Mouse (Mus musculus): ENCODE results near the gene H2-Eb1. TPM values are rescaled to one million over a fixed set of nuclear protein-coding genes. Genes with fewer than 3 reads are reported as not detected.
"Not testable (repeated sequence)": the region's sequence is repeated elsewhere in the genome, so short reads cannot be mapped to it uniquely, and the experiment has no call there.

Gene H2-Eb1
- total RNA-seq, 2 experiments from 2014 or later: 8.4 to 80.5 TPM

DNA sequence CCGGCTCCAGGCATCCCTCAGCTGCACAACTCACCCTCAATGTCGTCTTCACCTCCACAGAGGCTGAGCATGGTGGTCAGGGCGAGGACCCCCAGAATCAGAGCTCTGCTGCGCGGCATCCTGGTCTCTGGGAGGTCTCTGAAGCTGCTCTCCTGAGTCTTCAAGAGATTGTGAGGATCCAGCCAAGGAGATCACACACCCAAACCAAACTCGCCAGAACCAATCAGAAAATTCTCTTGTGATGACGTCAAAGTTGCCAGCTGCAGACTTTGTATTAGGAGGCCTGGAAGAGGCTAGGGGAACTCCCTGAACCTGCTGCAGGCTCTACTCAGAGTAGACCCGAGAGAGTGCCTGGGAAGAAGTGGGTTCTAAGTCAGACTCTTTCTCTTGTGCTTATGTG is 18.0 kb upstream of the H2-Eb1 start, which contains the start of gene H2-Aa:
H2-Aa (minus strand) TSS at position 176 of the 400 bp plus-strand sequence.
- no peak for ATAC-seq (replicated peaks; ENCODE audit: low FRiP score, poor library complexity, severe bottlenecking)

DNA sequence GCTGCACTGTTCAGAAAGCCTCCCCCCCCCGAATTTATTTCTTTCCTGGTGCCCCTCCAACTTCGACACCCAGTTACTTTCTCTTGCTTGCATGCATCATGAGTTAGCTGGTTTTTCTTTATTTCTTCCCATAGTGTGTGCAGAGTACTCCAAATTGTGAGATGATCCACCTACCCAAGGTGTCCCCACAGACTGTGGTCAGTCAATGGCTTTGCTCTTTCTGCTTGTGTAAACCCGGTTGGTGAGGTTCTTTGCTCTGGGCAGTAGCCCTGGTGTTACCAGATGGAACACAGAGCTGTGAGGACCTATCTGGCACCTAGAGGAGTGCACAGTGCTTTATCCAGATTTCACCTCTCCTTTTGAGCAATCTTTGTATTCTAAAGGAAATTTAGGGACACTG is 17.5 kb upstream of the H2-Eb1 start:
- no peak for ATAC-seq (replicated peaks; ENCODE audit: low FRiP score, poor library complexity, severe bottlenecking)

DNA sequence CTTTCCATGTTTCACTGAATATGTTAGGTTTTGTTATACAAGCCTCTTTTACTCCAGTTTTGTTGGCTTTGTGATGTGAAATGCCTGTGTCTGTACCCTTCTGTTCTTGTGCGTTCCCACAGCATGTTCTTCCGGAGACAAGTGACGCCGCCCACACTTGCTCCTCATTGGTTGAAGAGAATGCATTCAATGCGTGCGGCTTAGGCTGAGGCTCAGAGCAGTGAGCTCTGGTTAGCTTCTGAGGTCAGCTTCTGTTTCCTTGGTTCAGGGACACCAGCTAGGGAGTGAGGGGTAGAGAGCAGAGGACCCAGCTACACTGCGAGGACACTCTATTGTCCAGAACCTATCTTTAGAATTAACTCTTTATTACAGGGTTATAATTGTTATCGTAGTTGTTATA is 14.1 kb upstream of the H2-Eb1 start:
- ATAC-seq (replicated peaks; ENCODE audit: low FRiP score, poor library complexity, severe bottlenecking): no peak

DNA sequence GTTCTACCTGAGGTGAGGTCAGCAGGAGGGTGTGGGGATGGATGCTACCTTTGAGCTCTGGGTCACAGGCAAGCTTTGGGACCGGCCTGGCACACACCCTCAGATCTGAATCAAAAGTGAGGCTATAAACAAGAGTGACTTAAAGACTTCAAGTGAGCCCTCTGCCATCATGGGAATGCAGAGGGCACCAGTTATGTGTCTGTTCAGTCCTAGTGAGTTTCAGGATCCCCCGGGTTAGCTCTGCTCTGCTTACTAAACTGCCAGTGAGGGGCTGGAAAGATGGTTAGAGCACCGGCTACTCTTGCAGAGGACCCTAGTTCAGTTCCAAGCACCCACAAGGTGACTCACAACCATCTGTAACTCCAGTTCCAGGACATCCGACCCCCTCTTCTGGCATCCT is 13.1 kb upstream of the H2-Eb1 start:
- no peak for ATAC-seq (replicated peaks; ENCODE audit: low FRiP score, poor library complexity, severe bottlenecking)

DNA sequence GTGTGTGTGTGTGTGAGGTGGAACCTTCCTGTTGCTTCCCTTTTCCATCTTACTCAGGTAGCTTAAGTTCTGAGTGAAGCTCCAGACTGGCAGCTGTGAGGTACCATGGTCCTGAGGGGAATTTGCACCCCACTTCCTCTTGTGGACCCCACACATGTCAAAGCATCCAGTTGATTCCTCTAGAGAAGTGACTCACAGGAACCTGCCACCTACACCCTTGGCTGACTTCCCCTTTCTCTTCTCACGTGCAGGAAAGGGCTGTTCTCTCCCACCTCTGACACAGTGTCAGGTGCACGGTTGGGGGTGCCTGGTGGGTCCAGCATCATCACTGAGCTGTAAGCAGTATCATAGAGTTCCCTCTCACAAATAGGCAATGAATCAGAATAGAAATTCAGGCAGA is 12.1 kb upstream of the H2-Eb1 start:
- no peak for ATAC-seq (replicated peaks; ENCODE audit: low FRiP score, poor library complexity, severe bottlenecking)

DNA sequence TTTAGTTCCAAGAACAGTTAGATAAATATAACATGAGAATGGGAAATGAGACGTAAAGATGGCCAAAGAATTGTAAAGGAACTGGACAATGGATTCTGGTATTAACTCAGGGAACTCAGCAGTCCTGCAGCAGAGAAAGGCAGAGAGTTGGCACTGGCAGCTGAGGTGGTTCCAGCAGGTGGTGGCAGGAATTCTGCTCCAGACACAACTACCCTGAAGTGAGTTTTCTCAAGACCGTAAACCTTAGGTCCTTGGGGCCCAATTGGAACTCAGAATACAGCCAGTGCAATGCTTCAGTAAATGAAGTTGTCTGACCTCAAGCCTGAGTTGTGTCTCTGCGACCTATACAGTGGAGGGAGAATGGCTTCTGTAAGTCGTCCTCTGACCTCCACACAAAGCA is 11.4 kb upstream of the H2-Eb1 start:
- no peak for ATAC-seq (replicated peaks; ENCODE audit: low FRiP score, poor library complexity, severe bottlenecking)

DNA sequence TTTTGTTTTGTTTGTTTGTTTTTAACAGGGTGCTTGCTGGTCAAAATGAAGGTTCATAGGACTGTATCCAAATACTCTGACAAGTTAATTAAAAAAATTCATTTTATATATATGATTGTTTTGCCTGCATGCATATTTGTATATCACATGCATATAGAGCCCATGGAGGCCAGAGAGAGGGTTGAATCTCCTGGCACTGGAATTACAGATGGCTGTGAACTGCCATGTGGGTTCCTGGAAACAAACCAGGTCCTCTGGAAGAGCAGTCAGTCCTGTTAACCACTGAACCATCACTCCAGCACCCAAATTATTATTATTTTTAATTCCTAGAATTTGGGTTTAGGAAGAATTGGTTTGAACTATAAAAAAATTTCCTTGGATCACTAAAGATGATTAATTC is 10.4 kb upstream of the H2-Eb1 start:
- no peak for ATAC-seq (replicated peaks; ENCODE audit: low FRiP score, poor library complexity, severe bottlenecking)

DNA sequence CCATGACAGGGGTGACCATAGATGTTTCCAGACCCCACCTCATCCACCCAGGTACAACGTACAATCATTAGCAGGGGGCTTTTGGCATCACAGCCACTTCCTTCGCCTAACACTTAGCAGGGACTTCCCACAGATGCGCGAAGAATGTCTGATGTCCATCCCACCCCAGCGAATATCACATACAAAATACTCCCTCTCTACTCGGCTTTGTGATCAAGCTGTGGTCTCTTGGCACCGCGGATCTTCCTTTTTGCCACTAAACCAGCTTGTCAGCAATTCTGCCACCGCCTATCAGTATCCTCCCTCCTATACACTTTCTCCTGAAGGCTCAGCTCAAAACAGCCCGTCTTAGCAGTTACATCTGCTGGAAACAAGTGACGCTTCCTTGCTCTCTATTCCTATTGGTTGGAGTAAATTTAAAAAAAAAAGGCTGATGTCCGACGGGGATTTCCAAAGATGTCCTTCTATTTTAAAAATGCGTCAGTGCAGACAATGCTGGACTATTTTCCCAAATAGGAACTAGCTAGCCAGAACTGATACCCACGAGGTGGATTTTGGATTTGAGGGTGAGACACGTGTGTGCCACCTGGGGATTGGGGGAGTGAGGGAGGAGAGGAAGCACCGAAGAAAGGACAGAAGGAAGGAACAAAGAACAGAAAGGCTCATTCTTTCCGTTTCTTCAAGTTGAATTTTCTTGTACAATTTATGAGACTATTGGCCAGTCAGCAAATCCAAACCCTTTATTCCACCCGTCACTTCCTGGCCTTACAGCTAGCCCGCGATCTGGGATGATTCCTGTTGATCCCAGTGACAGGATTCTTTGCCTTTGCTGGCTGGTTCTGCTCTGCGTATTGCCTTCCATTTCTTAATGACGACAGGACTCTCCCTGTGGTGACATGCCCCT is 9.5 kb upstream of the H2-Eb1 start:
- no peak for ATAC-seq (replicated peaks; ENCODE audit: low FRiP score, poor library complexity, severe bottlenecking)

DNA sequence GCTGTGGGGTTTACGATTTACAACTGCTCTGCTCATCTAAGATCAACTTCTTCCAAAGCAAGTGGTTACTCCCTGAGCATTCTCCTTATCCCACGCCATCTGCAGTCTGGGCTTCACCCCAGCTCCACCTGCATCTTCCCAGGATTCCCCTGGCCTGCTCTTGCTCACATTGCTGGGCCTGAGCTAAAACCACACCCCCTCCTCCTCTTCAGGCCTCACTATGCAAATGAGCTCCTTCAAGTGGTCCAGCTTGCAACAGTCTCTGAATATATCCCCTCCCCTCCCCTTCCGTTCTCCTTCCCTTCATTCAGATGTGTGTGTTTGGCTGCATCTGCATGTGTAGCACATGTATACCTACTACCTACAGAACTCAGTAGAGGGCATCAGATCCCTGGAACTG is 6.3 kb upstream of the H2-Eb1 start:
- ATAC-seq (replicated peaks; ENCODE audit: low FRiP score, poor library complexity, severe bottlenecking): no peak

DNA sequence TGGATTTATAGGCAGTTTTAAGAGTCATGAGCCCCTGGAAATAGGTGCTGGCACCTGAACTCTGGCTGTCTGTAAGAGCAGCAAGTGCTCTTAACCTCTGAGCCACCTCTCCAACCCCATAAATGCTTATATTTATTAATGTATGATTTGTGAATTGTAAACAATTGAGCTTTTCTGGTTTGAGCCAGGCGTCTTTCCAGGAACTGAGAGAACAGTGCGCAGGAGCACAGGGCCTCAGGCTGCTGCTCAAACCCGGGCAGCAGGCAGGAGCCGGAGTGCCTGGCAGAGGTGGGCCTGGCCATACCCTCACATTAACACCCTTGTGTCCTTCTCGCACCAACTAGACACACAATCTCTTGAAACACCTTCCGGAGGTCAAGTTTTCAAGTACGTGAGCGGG is 5.6 kb upstream of the H2-Eb1 start:
- no peak for ATAC-seq (replicated peaks; ENCODE audit: low FRiP score, poor library complexity, severe bottlenecking)

DNA sequence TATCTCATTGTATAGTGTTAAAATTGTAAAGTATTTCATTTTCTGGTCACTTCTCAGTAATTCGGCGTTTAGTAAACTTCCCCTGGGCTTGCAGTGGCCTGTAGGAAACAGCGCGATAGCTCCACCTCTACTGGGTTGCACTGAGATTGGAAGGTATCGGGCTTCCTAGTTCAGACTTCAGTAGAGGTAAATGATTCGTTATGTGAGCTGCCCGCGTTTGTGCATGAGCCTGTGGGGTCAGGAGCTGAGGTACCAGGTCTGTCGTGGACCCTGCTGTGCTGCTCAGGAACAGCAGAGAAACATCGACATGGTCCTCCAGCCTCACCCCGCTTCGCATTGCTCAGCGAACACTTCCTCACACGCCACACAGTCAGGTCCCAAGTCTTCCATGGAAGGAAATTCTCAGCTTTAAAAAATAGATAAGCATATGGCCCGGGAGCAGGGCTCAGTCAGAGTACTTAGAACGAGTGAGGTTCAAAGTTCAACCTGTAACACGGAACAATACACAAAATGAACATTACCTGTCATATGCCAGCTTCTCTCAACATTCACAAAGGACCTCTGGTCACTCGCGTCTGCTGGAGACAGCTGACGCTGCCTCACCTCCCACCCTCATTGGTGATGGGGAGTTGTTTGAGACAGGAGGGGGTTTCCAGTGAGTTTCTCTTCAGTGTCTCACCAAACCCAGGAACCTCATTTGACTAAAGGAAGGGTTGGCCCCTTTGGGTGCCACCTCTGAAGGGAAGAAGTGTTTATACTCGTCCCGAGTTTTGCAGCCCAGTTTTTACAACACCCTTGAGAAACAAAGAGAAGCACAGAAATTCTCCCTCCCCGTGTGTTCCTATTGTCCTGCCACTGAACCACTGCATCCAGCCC is 4.7 kb upstream of the H2-Eb1 start:
- ATAC-seq (replicated peaks; ENCODE audit: low FRiP score, poor library complexity, severe bottlenecking): no peak

DNA sequence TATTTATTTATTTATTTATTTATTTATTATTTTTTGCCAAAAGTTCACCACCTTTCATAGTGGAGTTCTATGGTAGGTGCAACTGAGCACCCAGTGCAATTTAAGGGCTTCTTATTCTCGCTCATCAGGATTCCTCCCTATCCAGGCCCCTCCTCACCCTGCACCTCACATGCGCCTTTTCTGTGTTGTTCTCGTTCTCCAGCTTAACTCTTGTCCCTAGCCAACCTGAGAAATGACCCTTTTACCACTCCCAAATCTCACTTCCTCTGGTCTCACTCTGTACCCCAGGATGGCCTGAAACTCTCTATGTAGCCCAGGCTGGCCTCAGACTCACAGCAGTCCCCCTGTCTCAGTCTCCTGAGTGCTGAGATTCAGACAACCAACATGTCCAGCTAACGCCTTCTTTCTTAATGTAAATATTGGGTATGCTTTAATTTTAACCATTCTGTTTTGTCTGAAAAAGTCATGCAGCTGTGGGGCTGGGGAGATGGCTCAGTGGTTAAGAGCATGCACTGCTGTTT is 3.9 kb upstream of the H2-Eb1 start:
- no peak for ATAC-seq (replicated peaks; ENCODE audit: low FRiP score, poor library complexity, severe bottlenecking)

DNA sequence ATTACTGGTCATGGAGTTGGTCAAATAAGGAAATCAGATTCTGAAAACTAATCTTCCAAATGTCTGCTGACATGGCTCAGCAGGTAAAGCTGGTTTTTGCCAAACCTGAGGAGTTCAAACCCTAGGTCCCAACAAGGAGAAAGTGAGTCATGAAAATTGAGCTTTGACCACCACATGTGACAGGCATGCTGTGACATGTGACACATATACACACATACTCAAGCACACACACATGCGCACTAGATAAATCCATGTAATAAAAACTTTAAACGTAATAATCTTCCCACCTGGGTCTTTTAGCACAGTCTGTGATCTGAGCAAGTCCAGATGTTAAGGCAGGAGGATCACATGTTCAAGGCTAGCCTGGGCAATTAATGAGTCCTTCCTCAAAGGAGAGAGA is 1.9 kb upstream of the H2-Eb1 start:
- no peak for ATAC-seq (replicated peaks; ENCODE audit: low FRiP score, poor library complexity, severe bottlenecking)

DNA sequence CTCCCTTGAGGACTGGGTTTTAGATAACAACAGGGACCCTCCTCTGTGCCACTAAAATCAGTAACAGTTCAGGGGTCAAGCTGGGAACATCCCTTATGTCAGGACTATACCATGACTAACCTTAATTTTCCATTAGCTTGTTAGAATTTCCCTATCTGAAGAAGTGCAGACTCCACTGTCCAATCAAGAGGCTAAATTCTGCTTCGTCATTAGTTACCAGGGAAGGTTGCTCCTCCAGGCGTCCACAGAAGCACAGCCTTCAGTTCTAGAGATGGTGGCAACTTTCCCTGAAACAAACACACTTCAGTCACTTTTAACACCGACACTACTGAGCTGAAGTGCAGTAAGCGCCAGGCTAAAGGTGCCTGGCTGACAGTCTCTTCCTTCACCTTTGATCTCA is 916 bp upstream of the H2-Eb1 start:
- no peak for ATAC-seq (replicated peaks; ENCODE audit: low FRiP score, poor library complexity, severe bottlenecking)

DNA sequence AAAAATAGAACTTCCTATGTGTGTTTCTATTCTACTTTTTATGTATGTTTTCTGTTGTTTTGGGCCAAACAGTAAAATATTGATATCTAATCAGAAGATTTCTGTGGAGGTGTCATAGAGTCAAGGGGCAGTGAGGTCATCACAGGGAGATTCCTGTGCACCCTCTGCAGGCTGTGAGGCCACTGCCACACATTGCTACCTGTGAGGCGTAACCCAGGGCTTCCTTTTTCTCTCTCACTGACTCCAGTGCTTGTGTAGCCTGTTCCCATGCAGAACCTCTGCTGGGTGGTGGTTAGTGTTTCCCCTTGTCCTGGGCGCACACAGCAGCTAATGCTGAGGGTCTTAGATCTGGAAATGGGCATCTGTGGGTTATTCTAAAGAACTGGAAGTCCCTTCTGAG is 740 bp downstream of the H2-Eb1 start:
- ATAC-seq (replicated peaks; ENCODE audit: low FRiP score, poor library complexity, severe bottlenecking): no peak

DNA sequence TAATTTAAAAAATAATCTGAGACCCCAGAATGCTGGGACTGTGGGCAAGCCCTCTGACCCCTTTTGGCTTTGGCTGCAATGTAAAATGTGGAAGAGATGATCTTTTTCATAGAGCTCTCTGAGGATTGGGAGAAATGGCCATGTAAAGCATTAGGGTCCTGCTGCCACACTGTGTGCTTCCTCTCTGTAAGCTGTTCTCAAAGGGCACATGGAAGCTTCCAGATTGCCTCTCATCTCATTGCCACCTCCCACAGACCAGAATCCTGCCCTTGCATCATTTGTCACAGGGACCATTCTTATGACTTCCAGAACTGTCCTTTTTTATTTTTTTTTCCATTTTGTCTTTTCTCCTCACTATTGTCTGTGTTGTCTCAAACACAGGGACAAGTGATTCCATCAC is 1.5 kb downstream of the H2-Eb1 start:
- no peak for ATAC-seq (replicated peaks; ENCODE audit: low FRiP score, poor library complexity, severe bottlenecking)

DNA sequence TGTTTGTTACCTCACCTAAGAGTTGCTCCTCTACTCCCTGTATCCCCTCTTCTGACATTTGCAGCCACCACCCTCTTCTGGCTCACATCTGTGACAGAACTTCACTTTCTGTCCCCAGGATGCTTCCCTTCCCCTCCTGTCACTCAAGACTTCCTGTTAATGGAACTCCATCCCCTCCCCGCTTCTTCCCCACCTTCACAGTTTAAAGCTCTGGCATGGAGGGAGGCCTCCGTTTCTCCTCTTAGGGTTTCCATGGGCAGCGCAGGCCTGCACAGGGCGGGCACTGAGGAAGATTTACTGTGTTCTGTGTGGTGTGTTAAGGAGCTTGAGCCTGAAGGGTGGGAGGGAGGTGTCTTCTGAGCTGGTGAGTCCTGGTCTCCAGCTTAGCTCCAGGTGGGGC is 2.5 kb downstream of the H2-Eb1 start:
- ATAC-seq (replicated peaks; ENCODE audit: low FRiP score, poor library complexity, severe bottlenecking): no peak

DNA sequence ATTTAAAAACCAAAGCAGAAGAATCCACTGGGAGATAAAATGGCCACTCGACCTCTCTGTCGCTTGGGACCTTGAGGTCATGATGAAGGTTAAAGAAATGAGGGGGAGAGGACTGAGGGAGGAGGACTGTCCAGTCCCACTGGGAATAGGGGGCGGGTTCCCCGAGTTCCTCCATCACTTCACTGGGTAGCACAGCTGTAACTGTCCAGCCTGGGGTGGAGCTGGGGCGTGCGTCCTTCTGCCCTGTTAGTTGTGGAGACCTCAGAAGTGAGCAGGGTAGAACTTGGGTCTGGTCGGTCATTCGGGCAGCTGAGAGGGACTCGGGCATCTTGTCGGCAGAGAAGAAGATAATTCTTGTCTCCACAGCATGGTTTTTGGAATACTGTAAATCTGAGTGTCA is 3.6 kb downstream of the H2-Eb1 start:
- ATAC-seq (replicated peaks; ENCODE audit: low FRiP score, poor library complexity, severe bottlenecking): no peak

DNA sequence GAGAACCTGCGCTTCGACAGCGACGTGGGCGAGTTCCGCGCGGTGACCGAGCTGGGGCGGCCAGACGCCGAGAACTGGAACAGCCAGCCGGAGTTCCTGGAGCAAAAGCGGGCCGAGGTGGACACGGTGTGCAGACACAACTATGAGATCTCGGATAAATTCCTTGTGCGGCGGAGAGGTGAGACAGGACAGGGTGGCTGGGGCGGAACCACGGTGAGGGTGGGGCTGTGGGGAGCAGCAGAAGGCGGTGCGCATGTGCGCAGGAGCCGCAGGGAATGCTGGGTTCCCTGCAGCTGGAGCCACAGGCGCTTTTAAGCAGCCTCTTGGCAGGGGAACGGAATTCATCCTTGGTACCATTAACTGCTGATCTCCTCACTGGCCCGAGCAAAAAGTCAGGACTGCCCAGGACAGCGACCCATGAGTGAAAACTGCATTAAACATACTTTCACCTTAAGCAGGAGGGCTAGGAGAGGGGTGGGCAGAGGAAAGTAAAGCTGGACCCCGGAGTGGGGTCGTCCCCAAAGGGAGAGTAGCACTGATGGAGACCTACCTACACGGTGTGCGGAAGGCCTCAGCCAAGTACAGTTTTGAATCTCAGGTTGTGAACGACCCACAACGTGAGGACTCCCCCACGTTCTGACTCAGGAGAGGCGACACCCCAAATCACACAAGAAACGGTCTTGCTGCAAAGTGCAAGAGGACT is 4.2 kb downstream of the H2-Eb1 start:
- ATAC-seq (replicated peaks; ENCODE audit: low FRiP score, poor library complexity, severe bottlenecking): 0 out of 2 replicates have a peak, but pooled peaks have one; percentile 48

DNA sequence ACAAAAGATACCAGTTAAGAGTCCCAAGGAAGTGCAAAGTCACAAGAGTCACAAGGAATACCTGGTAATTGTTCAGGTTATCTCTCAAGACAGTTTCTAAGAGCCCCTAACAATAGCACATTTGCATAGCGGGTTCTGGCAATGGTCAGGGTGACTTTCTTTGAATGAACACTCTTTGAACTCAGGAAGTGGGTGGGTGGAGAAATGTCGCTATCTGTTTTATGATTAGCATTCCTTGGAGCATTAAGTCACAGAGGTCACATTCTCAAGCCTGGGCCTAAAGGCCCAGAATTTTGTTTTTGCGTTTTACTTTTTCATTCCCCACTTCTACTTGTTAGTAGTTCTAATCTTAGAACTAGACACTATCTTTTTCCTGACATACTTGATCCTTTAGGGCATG is 4.9 kb downstream of the H2-Eb1 start:
- ATAC-seq (replicated peaks; ENCODE audit: low FRiP score, poor library complexity, severe bottlenecking): not testable (repeated sequence)

Data from erythroid progenitor cell, adult 5-6 weeks (primary cell).